Mouse (Mus musculus) testis, adult 2 months (tissue): Measurements from ENCODE around the gene Napb.

Source experiments
- CTCF ChIP-seq: fragments of 200-500 bp; IDR thresholded peaks from 2 replicates; pipeline ENCODE4 v1.5.1; 2012; ENCODE audit warnings: low read depth, mild to moderate bottlenecking, inconsistent platforms, low read length, moderate library complexity; ENCODE audit not compliant: control insufficient read depth, insufficient read depth, insufficient replicate concordance
- POLR2A ChIP-seq: fragments of 200-500 bp; IDR thresholded peaks from 2 replicates; pipeline ENCODE4 v1.6.1; 2012; ENCODE audit warnings: low read depth, mild to moderate bottlenecking, inconsistent platforms, low read length, moderate library complexity; ENCODE audit not compliant: control insufficient read depth

- TF ChIP-seq CTCF (no peak), POLR2A (no peak)
These were observed 19.9 kb downstream of the Napb start for GRCm38 (mm10) chr2:148712326-148712725.
